Mouse (Mus musculus) midbrain, embryonic 14.5 days (tissue): Measurements from ENCODE around the gene Iscu. TPM values are rescaled to one million over a fixed set of nuclear protein-coding genes. Genes with fewer than 3 reads are reported as not detected.
A peak's percentile ranks its signal among the peaks of the same experiment; 100 is the strongest.
"Not testable (repeated sequence)": the region's sequence is repeated elsewhere in the genome, so short reads cannot be mapped to it uniquely, and the experiment has no call there.

Experiments used
- ATAC-seq: fragments of 200-750 bp; cut with Nextera tagmentation; 2 replicates; pipeline ENCODE4 v1.8.0; 2017; ENCODE audit warnings: moderate number of reproducible peaks, moderate library complexity; ENCODE audit not compliant: low FRiP score, low TSS enrichment
- DNase-seq: peaks from one replicate; pipeline ENCODE4 v3.0.0-alpha.2; 2015
- H3K27ac ChIP-seq: fragments of 300-500 bp; sonication (generic); replicated peaks from 2 replicates; pipeline ENCODE4 v1.5.1; 2014; ENCODE audit warnings: mild to moderate bottlenecking, low read depth, low read length, moderate library complexity
- H3K27me3 ChIP-seq: fragments of 300-500 bp; sonication (generic); 2 replicates; pipeline ENCODE4 v1.6.1; 2014; ENCODE audit warnings: low read length, control low read depth, mixed read lengths; ENCODE audit not compliant: control insufficient read depth, insufficient read depth
- H3K36me3 ChIP-seq: fragments of 300-500 bp; sonication (generic); 2 replicates; pipeline ENCODE4 v1.6.1; 2014; ENCODE audit warnings: low read length, control low read depth; ENCODE audit not compliant: control insufficient read depth, insufficient read depth
- H3K4me1 ChIP-seq: fragments of 300-500 bp; sonication (generic); 2 replicates; pipeline ENCODE4 v1.6.1; 2014; ENCODE audit warnings: mild to moderate bottlenecking, antibody characterized with exemption, low read length, control low read depth; ENCODE audit not compliant: control insufficient read depth, insufficient read depth
- H3K4me2 ChIP-seq: fragments of 300-500 bp; sonication (generic); 2 replicates; pipeline ENCODE4 v1.6.1; 2014; ENCODE audit warnings: mild to moderate bottlenecking, low read length, moderate library complexity
- H3K4me3 ChIP-seq: fragments of 300-500 bp; sonication (generic); replicated peaks from 2 replicates; pipeline ENCODE4 v1.5.1; 2014; ENCODE audit warnings: low read depth, low read length
- H3K9ac ChIP-seq: fragments of 300-500 bp; sonication (generic); replicated peaks from 2 replicates; pipeline ENCODE4 v1.6.1; 2014; ENCODE audit warnings: mild to moderate bottlenecking, low read length, moderate library complexity
- H3K9me3 ChIP-seq: fragments of 300-500 bp; sonication (generic); 2 replicates; pipeline ENCODE4 v1.6.1; 2016; ENCODE audit warnings: low read length, control low read depth, mixed read lengths; ENCODE audit not compliant: control insufficient read depth
- WGBS: fragments of 180-500 bp; shearing (Covaris S2); extraction: QIAGEN DNeasy Blood & Tissue Kit; methylation state at CpG from one replicate; pipeline ENCODE4 v1.1.7; 2014; 5-methylcytosine and 5-hydroxymethylcytosine counted together
- polyA plus RNA-seq: library from polyadenylated mRNA; unstranded; fragments of >200 nt; fragmentation: Nextera tagmentation; extraction: Ambion mirVana; gene quantifications from 2 replicates; pipeline ENCODE4 v1.2.1, GENCODE M21; 2014

The Iscu gene
- polyA plus RNA-seq, 1 experiment from 2014 or later = 87.6 TPM

DNA sequence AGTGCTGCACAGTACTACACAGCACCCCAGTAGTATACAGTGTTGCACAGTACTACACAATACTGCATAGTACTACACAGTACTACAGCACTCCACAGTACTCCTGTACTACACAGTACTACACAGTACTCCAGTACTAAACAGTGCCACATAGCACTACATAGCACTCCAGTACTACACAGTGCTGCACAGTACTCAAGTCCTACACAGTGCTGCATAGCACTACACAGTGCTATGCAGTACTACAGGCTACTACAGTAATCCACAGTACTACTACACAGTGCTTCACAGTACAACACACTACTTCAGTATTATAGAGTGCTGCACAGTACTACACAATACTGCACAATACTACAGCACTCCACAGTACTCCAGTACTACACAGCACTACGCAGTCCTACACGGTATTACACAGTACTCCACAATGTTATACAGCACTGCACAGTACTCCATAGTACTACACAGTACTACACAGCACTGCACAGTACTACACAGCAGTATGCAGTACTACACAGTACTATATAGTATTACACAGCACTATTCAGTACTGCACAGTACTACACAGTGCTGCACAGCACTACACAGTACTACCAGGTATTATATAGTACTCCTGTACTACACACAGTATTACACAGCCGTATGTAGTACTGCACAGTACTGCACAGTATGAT is 7.7 kb downstream of the Iscu start:
- H3K27ac ChIP-seq = no peak overlapping the region
- H3K4me1 ChIP-seq = no peaks in the 10 kb centered on the region
- no peaks in the 10 kb centered on the region for H3K9me3 ChIP-seq
- DNase-seq (no peak), ATAC-seq (peak; percentile 40; the same call in 1 of the 2 replicates)
- 92% methylated on average over 3 of the region's 3 CpGs for WGBS
- peaks cover 31% of the 10 kb centered on the region for H3K36me3 ChIP-seq
- no peak overlapping the region for H3K9ac ChIP-seq
- H3K4me3 ChIP-seq = no peak overlapping the region
- peaks cover 3% of the 10 kb centered on the region; the same call in 1 of the 2 replicates for H3K27me3 ChIP-seq
- H3K4me2 ChIP-seq = no peak overlapping the region

DNA sequence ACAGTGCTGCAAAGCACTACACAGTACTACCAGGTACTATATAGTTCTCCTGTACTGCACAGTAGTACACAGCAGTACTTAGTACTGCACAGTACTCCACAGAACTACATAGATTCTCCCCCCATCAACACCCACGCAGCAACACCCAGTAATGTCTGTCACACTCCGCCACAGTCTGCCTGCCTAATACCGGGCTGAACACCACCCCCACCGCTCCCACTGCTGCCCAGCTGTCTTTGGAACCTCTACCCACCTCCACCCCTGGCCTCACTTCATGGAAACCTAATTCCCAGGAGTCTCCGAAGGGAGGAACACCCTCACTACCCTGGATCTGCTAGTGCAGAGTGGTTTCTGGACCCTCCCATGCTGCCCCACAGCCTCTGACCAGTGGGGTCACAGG is 8.2 kb downstream of the Iscu start:
- H3K27ac ChIP-seq = no peak overlapping the region
- no peak overlapping the region for H3K4me3 ChIP-seq
- DNase-seq = no peak
- 95% methylated on average over 5 of the region's 5 CpGs for WGBS
- no peak overlapping the region for H3K9ac ChIP-seq
- H3K27me3 ChIP-seq = peaks cover 3% of the 10 kb centered on the region; the same call in 1 of the 2 replicates
- no peaks in the 10 kb centered on the region for H3K9me3 ChIP-seq
- 0 out of 2 replicates have a peak, but pooled peaks have one; percentile 27 for ATAC-seq
- H3K36me3 ChIP-seq = peaks cover 25% of the 10 kb centered on the region
- H3K4me1 ChIP-seq = no peaks in the 10 kb centered on the region
- H3K4me2 ChIP-seq = no peak overlapping the region

DNA sequence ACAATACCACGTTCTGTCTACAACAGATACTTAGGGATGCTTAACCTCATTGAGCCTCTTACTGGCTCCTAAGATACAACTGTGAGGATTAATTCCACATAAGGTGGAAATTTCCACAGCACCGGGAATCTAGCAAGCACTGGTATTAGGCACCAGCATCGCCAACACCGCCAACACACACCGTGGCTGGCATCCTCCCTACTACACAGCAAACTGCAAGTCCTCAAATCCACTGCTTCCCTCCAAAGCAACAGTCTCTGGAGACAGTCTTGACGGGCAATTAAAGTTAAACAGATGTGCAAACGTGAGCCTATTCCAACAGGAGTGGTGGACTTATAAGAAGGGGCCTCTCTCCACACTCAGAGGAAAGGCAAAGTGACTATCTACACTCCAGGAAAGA is 8.7 kb downstream of the Iscu start:
- Histone ChIP-seq H3K4me2 (no peak overlapping the region), H3K36me3 (peaks cover 21% of the 10 kb centered on the region), H3K4me3 (no peak overlapping the region), H3K4me1 (no peaks in the 10 kb centered on the region), H3K27me3 (peaks cover 3% of the 10 kb centered on the region; the same call in 1 of the 2 replicates), H3K9me3 (no peaks in the 10 kb centered on the region), H3K9ac (no peak overlapping the region), H3K27ac (no peak overlapping the region)
- 87% methylated on average over 7 of the region's 7 CpGs for WGBS
- ATAC-seq = no peak
- DNase-seq = no peak

DNA sequence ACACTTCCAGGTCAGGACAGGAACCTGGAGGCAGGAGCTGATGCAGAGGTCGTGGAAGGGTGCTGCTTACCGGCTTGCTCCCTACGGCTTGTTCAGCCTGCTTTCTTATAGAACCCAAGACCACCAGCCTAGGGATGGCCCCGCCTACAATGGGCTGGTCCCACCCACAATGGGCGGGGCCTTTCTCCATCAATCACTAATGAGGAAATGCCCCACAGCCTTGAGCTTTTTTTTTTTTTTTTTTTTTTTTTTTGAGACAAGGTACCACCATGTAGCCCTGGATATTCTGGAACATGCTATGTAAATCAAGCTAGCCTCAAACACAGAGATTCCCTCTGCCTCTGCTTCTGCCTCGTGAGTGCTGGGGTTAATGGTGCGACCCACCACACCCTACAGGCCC is 9.3 kb downstream of the Iscu start:
- Histone ChIP-seq H3K9ac (no peak overlapping the region), H3K4me3 (no peak overlapping the region), H3K4me1 (no peaks in the 10 kb centered on the region), H3K9me3 (no peaks in the 10 kb centered on the region), H3K36me3 (peaks cover 14% of the 10 kb centered on the region), H3K27me3 (peaks cover 3% of the 10 kb centered on the region; the same call in 1 of the 2 replicates), H3K27ac (no peak overlapping the region), H3K4me2 (no peak overlapping the region)
- 77% methylated on average over 7 of the region's 7 CpGs for WGBS
- DNase-seq = no peak
- ATAC-seq = no peak

DNA sequence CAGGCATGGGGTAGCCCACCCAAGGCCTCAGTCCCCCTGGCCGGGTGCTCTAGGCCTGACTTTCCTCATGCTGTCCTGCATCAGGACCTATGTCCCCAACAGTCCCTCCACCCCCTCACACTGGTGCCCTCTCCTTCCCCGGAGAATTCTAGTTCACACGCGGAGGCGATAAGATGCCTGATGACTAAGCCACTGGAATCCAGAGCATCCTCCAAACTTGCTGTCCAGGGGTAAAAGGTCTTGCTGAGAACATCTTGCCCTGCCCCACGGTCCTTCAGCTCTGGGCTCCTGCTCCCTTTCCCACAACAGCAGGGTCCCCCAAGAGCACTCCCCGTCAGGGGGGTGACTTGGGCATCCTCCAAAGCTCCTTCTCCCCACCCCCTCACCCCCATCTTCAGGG is 10.1 kb downstream of the Iscu start:
- peaks cover 11% of the 10 kb centered on the region; the same call in 1 of the 2 replicates for H3K36me3 ChIP-seq
- H3K9ac ChIP-seq = no peak overlapping the region
- ATAC-seq = no peak
- no peak overlapping the region for H3K4me2 ChIP-seq
- WGBS = 90% methylated on average over 7 of the region's 7 CpGs
- H3K4me3 ChIP-seq = no peak overlapping the region
- no peak for DNase-seq
- no peaks in the 10 kb centered on the region for H3K4me1 ChIP-seq
- H3K27ac ChIP-seq = no peak overlapping the region
- peaks cover 3% of the 10 kb centered on the region; the same call in 1 of the 2 replicates for H3K27me3 ChIP-seq
- H3K9me3 ChIP-seq = no peaks in the 10 kb centered on the region

DNA sequence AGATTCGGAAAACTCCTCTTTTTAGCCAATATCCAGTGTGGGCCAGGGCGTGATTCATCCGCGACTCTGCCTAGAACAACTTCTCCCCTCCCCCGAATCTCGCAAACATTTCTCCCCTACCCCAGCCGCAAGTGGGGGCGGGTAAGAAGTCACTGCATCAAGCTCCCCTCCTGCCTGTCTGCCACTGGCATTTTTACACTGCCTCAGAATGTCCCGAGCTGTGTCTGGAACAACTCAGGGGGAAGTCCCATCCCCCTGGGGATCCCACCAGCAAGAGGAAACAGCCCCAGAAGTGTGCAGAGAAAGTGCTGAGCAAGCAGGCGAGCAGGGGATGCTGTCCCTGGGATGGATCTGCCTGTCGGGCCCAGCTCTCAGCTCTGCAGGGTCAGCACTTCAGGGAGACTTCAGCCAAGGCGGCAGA is 11.0 kb downstream of the Iscu start:
- Histone ChIP-seq H3K27me3 (peaks cover 3% of the 10 kb centered on the region; the same call in 1 of the 2 replicates), H3K9me3 (no peaks in the 10 kb centered on the region), H3K36me3 (peaks cover 5% of the 10 kb centered on the region; the same call in 1 of the 2 replicates), H3K4me3 (no peak overlapping the region), H3K9ac (no peak overlapping the region), H3K4me2 (no peak overlapping the region), H3K4me1 (no peaks in the 10 kb centered on the region), H3K27ac (no peak overlapping the region)
- no peak for ATAC-seq
- 21% methylated on average over 12 of the region's 12 CpGs for WGBS
- DNase-seq = no peak

DNA sequence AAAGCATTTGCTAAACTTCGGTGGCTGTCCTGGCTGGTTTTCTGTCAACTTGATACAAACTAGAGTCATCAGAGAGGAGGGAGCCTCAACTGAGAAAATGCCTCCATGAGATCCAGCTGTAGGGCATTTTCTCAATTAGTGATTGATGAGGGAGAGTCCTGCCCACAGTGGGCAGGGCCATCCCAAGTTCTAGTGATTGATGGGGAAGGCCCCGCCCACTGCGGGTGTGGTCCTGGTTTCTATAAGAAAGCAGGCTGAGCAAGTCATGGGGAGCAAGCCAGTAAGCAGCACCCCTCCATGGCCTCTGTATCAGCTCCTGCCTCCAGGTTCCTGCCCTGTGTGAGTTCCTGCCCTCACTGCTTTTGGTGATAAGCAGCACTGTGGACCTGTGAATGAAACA is 11.6 kb downstream of the Iscu start:
- ATAC-seq = not testable (repeated sequence)
- WGBS = 46% methylated on average over 3 of the region's 3 CpGs

DNA sequence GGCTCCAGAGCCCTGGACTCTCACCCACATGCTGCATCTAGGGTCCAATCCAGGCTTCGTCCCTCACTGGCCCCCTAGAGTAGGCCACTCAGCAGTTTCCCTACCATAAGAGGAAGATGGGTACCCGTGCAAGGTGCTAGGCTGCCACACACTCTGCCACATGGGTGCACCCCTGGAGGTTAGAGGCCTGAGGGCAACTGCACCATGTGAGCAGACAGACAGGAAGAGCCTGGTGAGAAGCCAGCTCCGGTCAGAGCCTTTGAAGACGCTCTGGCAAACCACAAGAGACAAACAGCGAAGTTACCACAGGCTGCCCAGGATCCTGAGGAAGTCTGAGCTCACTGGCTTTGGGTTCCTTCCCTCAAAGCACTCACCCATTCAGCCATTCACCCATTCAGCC is 14.4 kb downstream of the Iscu start:
- Histone ChIP-seq H3K4me1 (no peaks in the 10 kb centered on the region), H3K27me3 (peaks cover 3% of the 10 kb centered on the region; the same call in 1 of the 2 replicates), H3K4me2 (no peak overlapping the region), H3K4me3 (no peak overlapping the region), H3K27ac (no peak overlapping the region), H3K9me3 (no peaks in the 10 kb centered on the region), H3K9ac (no peak overlapping the region), H3K36me3 (no peaks in the 10 kb centered on the region)
- ATAC-seq (no peak), DNase-seq (no peak)
- 79% methylated on average over 5 of the region's 5 CpGs for WGBS

More for the DNA sequence above, 11.6 kb downstream of the Iscu start:
- not testable (repeated sequence) for H3K9ac ChIP-seq, H3K9me3 ChIP-seq, H3K4me3 ChIP-seq, DNase-seq, H3K27ac ChIP-seq, H3K4me2 ChIP-seq, H3K4me1 ChIP-seq, H3K36me3 ChIP-seq, H3K27me3 ChIP-seq

DNA sequence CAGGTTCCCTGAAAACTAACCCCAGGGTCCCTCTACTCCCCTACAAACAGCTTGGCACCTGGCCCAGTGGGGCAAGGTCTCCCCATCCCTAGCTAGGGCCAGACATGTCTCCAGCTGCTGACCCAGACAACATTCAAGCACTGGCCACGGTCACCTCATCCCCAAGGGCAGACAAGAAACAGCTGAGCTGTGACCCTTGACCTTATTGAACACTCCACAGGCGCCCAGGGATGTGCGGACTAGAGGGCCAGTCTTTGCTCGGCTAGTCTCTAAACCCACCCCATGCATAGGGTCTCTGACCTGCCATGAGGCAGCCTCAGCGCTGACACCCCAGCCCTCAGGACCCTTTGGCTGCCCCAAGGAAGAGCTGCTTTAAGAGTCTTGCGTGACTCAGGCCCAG is 16.1 kb downstream of the Iscu start:
- 52% methylated on average over 6 of the region's 6 CpGs for WGBS
- no peak overlapping the region for H3K4me3 ChIP-seq
- no peak for ATAC-seq
- no peaks in the 10 kb centered on the region for H3K27me3 ChIP-seq
- no peaks in the 10 kb centered on the region for H3K9me3 ChIP-seq
- no peak for DNase-seq
- no peak overlapping the region for H3K27ac ChIP-seq
- H3K4me2 ChIP-seq = no peak overlapping the region
- H3K9ac ChIP-seq = no peak overlapping the region
- H3K4me1 ChIP-seq = no peaks in the 10 kb centered on the region
- no peaks in the 10 kb centered on the region for H3K36me3 ChIP-seq
